Mouse (Mus musculus) CD4-positive, CD25-positive, alpha-beta regulatory T cell, adult 9 weeks (primary cell): Measurements from ENCODE around the gene Pilra. TPM values are rescaled to one million over a fixed set of nuclear protein-coding genes. Genes with fewer than 3 reads are reported as not detected.

Experiments
- polyA plus RNA-seq: library from polyadenylated mRNA; unstranded; fragments of 100-300 nt; shearing (Covaris generic); gene quantifications from one replicate; pipeline ENCODE4 v1.2.1, GENCODE M21; 2017

The Pilra gene
- 1.3 TPM for polyA plus RNA-seq

DNA sequence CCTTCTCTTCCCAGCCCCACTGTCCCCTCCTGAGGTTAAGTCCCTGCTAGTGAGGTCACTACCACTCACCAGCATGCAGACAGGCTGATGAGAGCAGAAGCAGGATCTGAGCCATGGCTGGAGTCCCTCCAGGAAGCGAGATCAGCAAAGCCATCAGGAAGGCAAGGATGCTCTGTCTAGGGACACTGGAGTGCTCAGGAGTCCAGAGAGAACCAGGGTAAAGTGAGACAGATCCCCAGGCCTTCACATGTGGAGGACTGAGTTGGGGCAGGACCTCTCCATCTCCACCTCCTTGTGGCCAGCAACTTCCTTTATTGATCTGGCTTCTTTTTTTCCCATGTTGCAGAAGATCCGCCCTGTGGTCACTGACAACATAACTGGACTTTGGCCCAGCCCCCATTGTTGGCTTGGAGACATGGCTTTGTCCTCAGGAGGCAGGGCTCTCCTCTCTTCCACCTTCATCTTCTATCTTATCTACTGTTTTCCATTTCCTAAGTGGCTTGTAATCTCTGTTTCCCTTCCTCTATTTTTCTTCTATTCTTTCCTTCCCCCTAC, at the start of gene Pilra:
TSS of gene Pilra (minus strand) at position 316 of the 555 bp plus-strand sequence.

DNA sequence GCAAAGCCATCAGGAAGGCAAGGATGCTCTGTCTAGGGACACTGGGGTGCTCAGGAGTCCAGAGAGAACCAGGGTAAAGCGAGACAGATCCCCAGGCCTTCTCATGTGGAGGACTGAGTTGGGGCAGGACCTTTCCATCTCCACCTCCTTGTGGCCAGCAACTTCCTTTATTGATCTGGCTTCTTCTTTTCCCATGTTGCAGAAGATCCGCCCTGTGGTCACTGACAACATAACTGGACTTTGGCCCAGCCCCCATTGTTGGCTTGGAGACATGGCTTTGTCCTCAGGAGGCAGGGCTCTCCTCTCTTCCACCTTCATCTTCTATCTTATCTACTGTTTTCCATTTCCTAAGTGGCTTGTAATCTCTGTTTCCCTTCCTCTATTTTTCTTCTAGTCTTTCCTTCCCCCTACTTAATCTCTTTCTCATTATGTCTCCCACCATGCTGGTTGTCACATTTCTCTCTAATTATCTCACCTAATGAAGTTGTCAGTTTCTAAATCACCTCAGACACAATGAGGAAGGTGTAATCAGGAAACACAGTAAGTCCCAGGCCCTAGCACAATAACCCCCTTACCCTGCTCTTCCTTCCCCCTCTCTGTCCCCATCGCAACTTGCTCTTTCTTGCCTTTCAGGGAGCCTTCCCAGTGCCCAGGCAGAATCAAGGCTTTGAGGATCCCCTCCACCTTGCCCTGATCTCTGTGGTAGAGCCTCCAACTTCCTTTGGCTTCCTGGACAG, 35.7 kb upstream of the Pilra start, which contains the start of gene Pilrb2:
TSS of gene Pilrb2 (minus strand) at position 172 of the 737 bp plus-strand sequence.

DNA sequence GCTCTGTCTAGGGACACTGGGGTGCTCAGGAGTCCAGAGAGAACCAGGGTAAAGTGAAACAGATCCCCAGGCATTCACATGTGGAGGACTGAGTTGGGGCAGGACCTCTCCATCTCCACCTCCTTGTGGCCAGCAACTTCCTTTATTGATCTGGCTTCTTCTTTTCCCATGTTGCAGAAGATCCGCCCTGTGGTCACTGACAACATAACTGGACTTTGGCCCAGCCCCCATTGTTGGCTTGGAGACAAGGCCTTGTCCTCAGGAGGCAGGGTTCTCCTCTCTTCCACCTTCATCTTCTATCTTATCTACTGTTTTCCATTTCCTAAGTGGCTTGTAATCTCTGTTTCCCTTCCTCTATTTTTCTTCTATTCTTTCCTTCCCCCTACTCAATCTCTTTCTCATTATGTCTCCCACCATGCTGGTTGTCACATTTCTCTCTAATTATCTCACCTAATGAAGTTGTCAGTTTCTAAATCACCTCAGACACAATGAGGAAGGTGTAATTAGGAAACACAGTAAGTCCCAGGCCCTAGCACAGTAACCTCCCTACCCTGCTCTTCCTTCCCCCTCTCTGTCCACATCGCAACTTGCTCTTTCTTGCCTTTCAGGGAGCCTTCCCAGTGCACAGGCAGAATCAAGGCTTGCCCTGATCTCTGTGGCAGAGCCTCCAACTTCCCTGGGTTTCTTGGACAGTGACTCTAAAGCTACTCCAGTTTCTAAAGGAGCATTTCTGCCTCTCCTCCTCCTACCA, 22.1 kb upstream of the Pilra start, which contains the start of gene Pilrb1:
TSS of gene Pilrb1 (minus strand) at position 147 of the 751 bp plus-strand sequence.

DNA sequence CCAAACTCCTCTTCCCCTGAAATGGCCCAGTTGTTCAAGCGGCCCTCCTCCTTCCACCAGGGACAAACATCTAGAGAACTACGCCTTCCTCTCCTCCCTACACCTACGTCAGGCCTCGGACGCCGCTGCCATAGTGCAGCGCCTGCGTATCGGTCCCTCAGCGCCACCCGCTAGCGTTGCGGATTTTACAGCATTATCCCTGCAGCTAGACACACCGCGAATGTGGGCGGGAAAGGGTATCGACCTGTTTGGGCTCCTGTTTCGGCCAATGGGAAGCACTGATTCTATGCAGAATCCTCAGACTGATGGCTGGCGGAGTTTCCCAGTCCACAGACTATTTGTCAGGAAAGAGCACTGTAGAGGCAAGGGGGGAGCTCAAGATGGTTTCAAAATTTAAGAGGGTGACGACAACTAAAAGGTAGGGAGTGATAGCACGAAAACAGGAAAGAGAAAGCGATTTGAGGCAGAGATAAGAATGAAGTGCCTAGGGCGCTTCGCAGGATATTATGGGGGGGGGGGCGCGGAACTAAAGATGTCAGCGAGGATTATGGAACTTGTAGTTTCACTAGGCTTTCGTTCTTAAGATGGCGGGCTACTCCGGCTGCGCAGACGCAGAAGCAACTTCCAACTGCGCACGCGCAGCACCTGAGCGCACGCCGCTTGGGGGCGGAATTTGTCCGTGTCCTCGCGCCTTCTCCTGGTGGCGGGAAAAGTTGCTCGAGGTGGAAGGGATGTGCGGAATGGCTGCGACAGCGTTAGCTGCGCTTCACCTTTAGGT, 48.7 kb downstream of the Pilra start, which contains the start of the genes Mepce and Zcwpw1:
TSS of gene Mepce (minus strand) at position 505 of the 778 bp plus-strand sequence.
TSS of gene Zcwpw1 (plus strand) at position 648 of the 778 bp plus-strand sequence.

DNA sequence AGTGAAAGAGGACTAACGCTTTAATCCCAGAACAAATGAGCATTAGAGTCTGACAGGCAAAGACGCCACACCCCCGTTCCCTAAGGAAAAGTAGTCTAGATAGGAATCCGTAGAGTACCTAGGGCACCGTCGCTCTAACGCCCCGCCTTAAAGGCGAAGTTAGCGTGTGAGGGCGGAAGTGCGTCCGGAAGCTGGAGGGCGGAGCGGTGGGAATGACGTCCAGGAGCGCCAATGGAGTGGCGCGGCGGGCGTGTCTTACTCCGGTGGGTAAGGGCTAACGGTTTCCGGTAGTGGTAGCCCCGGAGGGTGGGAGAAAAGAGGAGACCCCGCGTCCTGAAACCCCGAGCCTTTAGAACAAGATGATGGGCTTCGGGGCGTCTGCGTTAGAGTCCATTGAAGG, 57.4 kb downstream of the Pilra start, which contains the start of gene Ppp1r35:
TSS of gene Ppp1r35 (plus strand) at position 215 of the 400 bp plus-strand sequence.

Other genes starting within 250 kb of the Pilra start
- gene Mospd3, start 235.2 kb downstream of the Pilra start, polyA plus RNA-seq: 104 TPM
- gene Pcolce, start 222.5 kb downstream of the Pilra start, polyA plus RNA-seq: 1.0 TPM
- gene Fbxo24, start 207.3 kb downstream of the Pilra start, polyA plus RNA-seq: 0.86 TPM
- 327 TPM for gene Lrch4, start 207.2 kb downstream of the Pilra start, polyA plus RNA-seq
- gene Gm20605, start 207.1 kb downstream of the Pilra start, polyA plus RNA-seq: 87.2 TPM
- 141 TPM for gene Sap25, start 194.9 kb downstream of the Pilra start, polyA plus RNA-seq
- not detected for gene Irs3, start 190.6 kb downstream of the Pilra start, polyA plus RNA-seq
- 21.6 TPM for gene Agfg2, start 151.6 kb downstream of the Pilra start, polyA plus RNA-seq
- 0.98 TPM for gene Nyap1, start 94.7 kb downstream of the Pilra start, polyA plus RNA-seq
- gene Tsc22d4, start 90.6 kb downstream of the Pilra start, polyA plus RNA-seq: 441 TPM
- 21.1 TPM for gene Ppp1r35, start 57.4 kb downstream of the Pilra start, polyA plus RNA-seq
- gene Mepce, start 48.6 kb downstream of the Pilra start, polyA plus RNA-seq: 19.8 TPM
- 13.7 TPM for gene Zcwpw1, start 48.5 kb downstream of the Pilra start, polyA plus RNA-seq
- gene Pilrb1, start 21.8 kb upstream of the Pilra start, polyA plus RNA-seq: 0.58 TPM
- 1.3 TPM for gene Pilrb2, start 35.5 kb upstream of the Pilra start, polyA plus RNA-seq
- 0.09 TPM for gene Cyp3a13, start 85.3 kb upstream of the Pilra start, polyA plus RNA-seq
- not detected for gene Gjc3, start 126.8 kb upstream of the Pilra start, polyA plus RNA-seq
- gene Azgp1, start 145.2 kb upstream of the Pilra start, polyA plus RNA-seq: not detected
- gene Smok3a, start 185.0 kb upstream of the Pilra start, polyA plus RNA-seq: not detected
- gene Smok3b, start 185.1 kb upstream of the Pilra start, polyA plus RNA-seq: not detected
- not detected for gene Smok3c, start 216.9 kb upstream of the Pilra start, polyA plus RNA-seq
- 24.7 TPM for gene Zkscan1, start 248.8 kb upstream of the Pilra start, polyA plus RNA-seq